Mouse (Mus musculus): ENCODE data around the gene Mrs2. TPM values are rescaled to one million over a fixed set of nuclear protein-coding genes. Genes with fewer than 3 reads are reported as not detected.
A peak's percentile ranks its signal among the peaks of the same experiment; 100 is the strongest.

Gene Mrs2
- total and polyA plus RNA-seq, 3 experiments = 7.2 to 58.4 (median 21.6) TPM

DNA sequence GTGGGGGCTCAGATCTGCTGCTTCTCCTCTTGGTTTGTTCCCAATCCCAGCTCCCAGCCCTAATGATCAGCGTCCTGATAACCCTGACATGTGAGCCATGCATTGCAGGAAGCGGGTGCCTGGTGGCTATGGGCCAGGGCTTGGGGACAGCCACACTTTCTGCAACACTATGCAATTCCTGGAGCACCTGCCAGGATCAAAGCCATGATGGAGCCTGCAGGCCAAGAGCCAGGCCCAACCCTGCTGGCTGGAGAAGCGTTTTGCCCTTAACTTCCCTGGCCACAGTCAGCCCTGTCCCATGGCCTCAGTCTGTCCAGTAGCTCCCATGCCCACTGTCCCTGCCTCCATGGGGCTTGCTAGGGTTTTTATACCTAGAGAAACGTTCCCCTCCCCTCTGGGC is 2.2 kb upstream of the Mrs2 start:
- Histone ChIP-seq H3K4me1 (ENCODE audit: insufficient read depth, low read depth, low read length) (peaks cover 27% of the 10 kb centered on the region), H3K4me3 (ENCODE audit: low read depth, low read length) (no peak overlapping the region), H3K9me3 (replicated peaks) (no peaks in the 10 kb centered on the region), H3K36me3 (replicated peaks) (peaks cover 13% of the 10 kb centered on the region), H3K27me3 (ENCODE audit: insufficient read depth, low read length) (peaks cover 3% of the 10 kb centered on the region; the same call in 1 of the 2 replicates)
- no peak for DNase-seq (ENCODE audit: low spot score)
- ATAC-seq (ENCODE audit: extremely low read depth, insufficient number of reproducible peaks, low FRiP score, poor library complexity, severe bottlenecking) = no peak
- no peak for TF ChIP-seq GATA2 (IDR thresholded peaks at IDR 0.05; ENCODE audit: borderline replicate concordance, low read depth, low read length)
- no peak for TF ChIP-seq GATA1 (IDR thresholded peaks at IDR 0.05; ENCODE audit: borderline replicate concordance, low read length)
- no peak for TF ChIP-seq CTCF (IDR thresholded peaks at IDR 0.05; ENCODE audit: low read depth, low read length)
- no peak for TF ChIP-seq TAL1 (conservative IDR thresholded peaks at IDR 0.05; ENCODE audit: low read depth, low read length)
- TF ChIP-seq POLR2AphosphoS5 (IDR thresholded peaks at IDR 0.05; ENCODE audit: insufficient replicate concordance, low read depth, low read length) = no peak

DNA sequence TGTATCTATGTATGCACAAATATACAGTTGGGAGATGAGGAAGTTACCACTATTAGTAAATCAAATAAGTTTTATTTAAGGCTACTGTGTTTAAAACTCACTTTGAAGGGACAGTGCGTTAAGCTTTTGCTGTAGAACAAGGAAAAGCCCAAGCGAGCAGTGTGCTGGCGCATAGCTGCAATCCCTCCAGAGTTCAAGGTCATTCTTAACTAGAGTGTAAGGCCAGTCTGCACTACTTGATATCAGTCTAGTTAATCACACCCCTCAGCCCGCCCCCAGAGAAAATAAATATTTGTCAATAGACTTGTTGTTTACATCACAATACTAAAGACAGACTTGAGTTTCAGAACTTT is 337 bp upstream of the Mrs2 start:
- Histone ChIP-seq H3K36me3 (replicated peaks) (peaks cover 29% of the 10 kb centered on the region), H3K4me3 (ENCODE audit: low read depth, low read length) (peak overlapping the region; percentile 91), H3K4me1 (ENCODE audit: insufficient read depth, low read depth, low read length) (peaks cover 34% of the 10 kb centered on the region), H3K27me3 (ENCODE audit: insufficient read depth, low read length) (no peaks in the 10 kb centered on the region), H3K9me3 (replicated peaks) (no peaks in the 10 kb centered on the region)
- no peak for DNase-seq (ENCODE audit: low spot score)
- ATAC-seq (ENCODE audit: extremely low read depth, insufficient number of reproducible peaks, low FRiP score, poor library complexity, severe bottlenecking) = no peak
- no peak for TF ChIP-seq CTCF (IDR thresholded peaks at IDR 0.05; ENCODE audit: low read depth, low read length)
- TF ChIP-seq POLR2AphosphoS5 (IDR thresholded peaks at IDR 0.05; ENCODE audit: insufficient replicate concordance, low read depth, low read length) = no peak
- no peak for TF ChIP-seq GATA2 (IDR thresholded peaks at IDR 0.05; ENCODE audit: borderline replicate concordance, low read depth, low read length)
- TF ChIP-seq GATA1 (IDR thresholded peaks at IDR 0.05; ENCODE audit: borderline replicate concordance, low read length) = no peak
- no peak for TF ChIP-seq TAL1 (conservative IDR thresholded peaks at IDR 0.05; ENCODE audit: low read depth, low read length)

DNA sequence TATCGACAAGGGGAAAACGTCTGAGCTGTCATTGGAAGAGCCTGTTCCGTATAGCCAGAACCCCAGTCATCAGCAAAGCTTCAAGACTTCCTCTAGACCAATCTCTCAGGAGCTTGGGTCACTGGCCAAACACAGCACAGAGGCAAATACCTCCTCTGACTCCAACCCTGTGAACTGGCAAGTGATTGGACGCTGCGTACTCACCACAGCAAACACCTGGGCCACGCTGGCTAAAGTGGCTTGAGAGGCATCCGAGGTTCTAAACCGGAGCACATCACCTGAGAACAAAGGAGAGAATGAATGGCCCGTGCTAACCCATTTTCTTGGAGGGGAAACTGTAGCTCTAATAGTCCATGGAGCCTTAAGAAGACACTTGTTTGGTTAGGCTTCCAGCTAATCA is 1.9 kb downstream of the Mrs2 start:
- Histone ChIP-seq H3K4me3 (ENCODE audit: low read depth, low read length) (peak overlapping the region; percentile 39; the same call in 1 of the 2 replicates), H3K36me3 (replicated peaks) (peaks cover 29% of the 10 kb centered on the region), H3K27me3 (ENCODE audit: insufficient read depth, low read length) (no peaks in the 10 kb centered on the region), H3K4me1 (ENCODE audit: insufficient read depth, low read depth, low read length) (peaks cover 34% of the 10 kb centered on the region), H3K9me3 (replicated peaks) (no peaks in the 10 kb centered on the region)
- DNase-seq (ENCODE audit: low spot score) (no peak), ATAC-seq (ENCODE audit: extremely low read depth, insufficient number of reproducible peaks, low FRiP score, poor library complexity, severe bottlenecking) (no peak)
- TF ChIP-seq GATA1 (IDR thresholded peaks at IDR 0.05; ENCODE audit: borderline replicate concordance, low read length) (no peak), GATA2 (IDR thresholded peaks at IDR 0.05; ENCODE audit: borderline replicate concordance, low read depth, low read length) (no peak), CTCF (IDR thresholded peaks at IDR 0.05; ENCODE audit: low read depth, low read length) (no peak), TAL1 (conservative IDR thresholded peaks at IDR 0.05; ENCODE audit: low read depth, low read length) (no peak), POLR2AphosphoS5 (IDR thresholded peaks at IDR 0.05; ENCODE audit: insufficient replicate concordance, low read depth, low read length) (no peak)

DNA sequence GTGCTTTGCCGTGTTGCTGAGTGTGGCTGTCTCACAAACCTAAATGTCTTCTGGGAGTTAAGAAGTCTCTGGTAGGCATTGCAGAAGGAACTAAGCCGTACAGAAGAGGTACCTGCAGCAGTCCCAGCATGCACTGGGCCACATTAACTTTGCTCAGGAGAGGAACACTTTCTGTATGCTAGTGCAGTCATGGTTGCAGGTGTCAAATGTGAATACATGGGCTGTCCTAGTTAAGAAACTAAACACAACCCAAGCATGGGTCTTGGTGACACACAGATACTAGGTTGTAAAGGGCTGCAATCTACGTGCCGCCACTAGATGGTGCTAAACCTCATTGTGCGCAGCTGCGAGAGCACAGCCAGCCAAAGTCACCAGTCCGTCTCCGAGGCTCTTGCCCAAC is 13.1 kb downstream of the Mrs2 start:
- Histone ChIP-seq H3K9me3 (replicated peaks) (peaks cover 5% of the 10 kb centered on the region), H3K27me3 (ENCODE audit: insufficient read depth, low read length) (no peaks in the 10 kb centered on the region), H3K4me3 (ENCODE audit: low read depth, low read length) (no peak overlapping the region), H3K4me1 (ENCODE audit: insufficient read depth, low read depth, low read length) (no peaks in the 10 kb centered on the region), H3K36me3 (replicated peaks) (peaks cover 41% of the 10 kb centered on the region)
- no peak for DNase-seq (ENCODE audit: low spot score)
- ATAC-seq (ENCODE audit: extremely low read depth, insufficient number of reproducible peaks, low FRiP score, poor library complexity, severe bottlenecking) = no peak
- no peak for TF ChIP-seq GATA2 (IDR thresholded peaks at IDR 0.05; ENCODE audit: borderline replicate concordance, low read depth, low read length)
- TF ChIP-seq GATA1 (IDR thresholded peaks at IDR 0.05; ENCODE audit: borderline replicate concordance, low read length) = no peak
- TF ChIP-seq POLR2AphosphoS5 (IDR thresholded peaks at IDR 0.05; ENCODE audit: insufficient replicate concordance, low read depth, low read length) = no peak
- no peak for TF ChIP-seq TAL1 (conservative IDR thresholded peaks at IDR 0.05; ENCODE audit: low read depth, low read length)
- TF ChIP-seq CTCF (IDR thresholded peaks at IDR 0.05; ENCODE audit: low read depth, low read length) = no peak

GRCm38 (mm10) chr13:25002965-25003364 is 17.2 kb downstream of the Mrs2 start:
- Histone ChIP-seq H3K27me3 (ENCODE audit: insufficient read depth, low read length) (no peaks in the 10 kb centered on the region), H3K4me1 (ENCODE audit: insufficient read depth, low read depth, low read length) (no peaks in the 10 kb centered on the region), H3K9me3 (replicated peaks) (peaks cover 5% of the 10 kb centered on the region), H3K36me3 (replicated peaks) (peaks cover 82% of the 10 kb centered on the region), H3K4me3 (ENCODE audit: low read depth, low read length) (no peak overlapping the region)
- TF ChIP-seq GATA2 (IDR thresholded peaks at IDR 0.05; ENCODE audit: borderline replicate concordance, low read depth, low read length) = no peak
- no peak for TF ChIP-seq TAL1 (conservative IDR thresholded peaks at IDR 0.05; ENCODE audit: low read depth, low read length)
- TF ChIP-seq GATA1 (IDR thresholded peaks at IDR 0.05; ENCODE audit: borderline replicate concordance, low read length) = no peak
- TF ChIP-seq CTCF (IDR thresholded peaks at IDR 0.05; ENCODE audit: low read depth, low read length) = no peak
- TF ChIP-seq POLR2AphosphoS5 (IDR thresholded peaks at IDR 0.05; ENCODE audit: insufficient replicate concordance, low read depth, low read length) = no peak
- ATAC-seq (ENCODE audit: extremely low read depth, insufficient number of reproducible peaks, low FRiP score, poor library complexity, severe bottlenecking) (no peak; the same call in 1 of the 2 replicates), DNase-seq (ENCODE audit: low spot score) (no peak)

DNA sequence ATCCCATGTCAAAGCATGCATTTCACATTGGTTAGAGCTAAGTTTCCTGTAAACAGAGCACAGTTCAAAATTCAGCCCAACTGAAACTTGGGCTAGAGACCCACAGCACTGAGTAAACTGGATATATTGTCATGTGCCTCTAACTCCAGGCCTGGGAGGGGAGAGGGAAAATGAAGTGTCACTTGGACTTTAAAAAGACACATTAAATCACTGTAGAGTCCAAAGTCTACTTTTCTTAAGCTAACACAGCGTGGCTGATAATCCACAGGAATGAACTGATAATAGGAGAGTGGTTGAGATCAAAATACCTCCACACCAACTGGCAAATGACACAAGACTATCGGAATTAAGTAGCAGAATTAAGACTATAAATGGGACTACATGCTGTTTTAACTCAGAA is 20.6 kb downstream of the Mrs2 start:
- DNase-seq (ENCODE audit: low spot score) (no peak), ATAC-seq (ENCODE audit: extremely low read depth, insufficient number of reproducible peaks, low FRiP score, poor library complexity, severe bottlenecking) (no peak)
- no peaks in the 10 kb centered on the region for H3K9me3 ChIP-seq (replicated peaks)
- H3K4me1 ChIP-seq (ENCODE audit: insufficient read depth, low read depth, low read length) = no peaks in the 10 kb centered on the region
- no peak overlapping the region for H3K4me3 ChIP-seq (ENCODE audit: low read depth, low read length)
- TF ChIP-seq TAL1 (conservative IDR thresholded peaks at IDR 0.05; ENCODE audit: low read depth, low read length) (no peak), CTCF (IDR thresholded peaks at IDR 0.05; ENCODE audit: low read depth, low read length) (no peak), GATA2 (IDR thresholded peaks at IDR 0.05; ENCODE audit: borderline replicate concordance, low read depth, low read length) (no peak)
- H3K36me3 ChIP-seq (replicated peaks) = peaks cover 91% of the 10 kb centered on the region
- no peaks in the 10 kb centered on the region for H3K27me3 ChIP-seq (ENCODE audit: insufficient read depth, low read length)

Measured in G1E (cell line).